Mouse (Mus musculus) macrophage (primary cell): ENCODE data around the gene Dpysl4. TPM values are rescaled to one million over a fixed set of nuclear protein-coding genes. Genes with fewer than 3 reads are reported as not detected.

Experiments used
- H3K27ac ChIP-seq: fragments of 350-480 bp; formaldehyde crosslinking; 2 replicates; pipeline ENCODE4 v1.9.0; 2021
- H3K36me3 ChIP-seq: fragments of 350-480 bp; formaldehyde crosslinking; 2 replicates; pipeline ENCODE4 v1.9.0; 2021; ENCODE audit errors: inconsistent target
- H3K4me3 ChIP-seq: fragments of 350-480 bp; formaldehyde crosslinking; 2 replicates; pipeline ENCODE4 v1.9.0; 2021; ENCODE audit errors: inconsistent target
- H3K79me2 ChIP-seq: fragments of 350-480 bp; formaldehyde crosslinking; 2 replicates; pipeline ENCODE4 v1.9.0; 2021; ENCODE audit errors: inconsistent target
- WGBS: methylation state at CpG from one replicate; pipeline ENCODE4 v1.1.7; 2026; ENCODE audit warnings: inconsistent platforms; ENCODE audit not compliant: missing documents; 5-methylcytosine and 5-hydroxymethylcytosine counted together
- polyA plus RNA-seq: library from polyadenylated mRNA; stranded (reverse); fragments of 250-400 nt; gene quantifications from 3 replicates; pipeline ENCODE4 v1.2.4, GENCODE M21; 2018; ENCODE audit warnings: inconsistent platforms
- total RNA-seq, 78 experiments: library from RNA; depleted of rRNA; stranded (reverse); fragments of 250-400 nt; gene quantifications; 1 replicate in 9 of 78; 2 replicates in 24 of 78; 3 replicates in 43 of 78; 4 replicates in 2 of 78; pipeline ENCODE4 v1.2.4; 2018; ENCODE audit warnings: inconsistent platforms in 56 of 78

Gene Dpysl4
- under 1 TPM in 1 of 26 experiments, not detected in 25; 0.25 TPM for total RNA-seq (2018; cell fraction: chromatin; rRNA removed)
- not detected for total RNA-seq (2018; cell fraction: cytosol; rRNA removed)
- total RNA-seq (2018; cell fraction: nucleus; rRNA removed): not detected
- polyA plus RNA-seq: not detected in 3 replicates

- WGBS: 12% methylated on average over 32 of the region's 32 CpGs
- no peak within 1 kb of the TSS for H3K27ac ChIP-seq
- no peak within 1 kb of the TSS for H3K4me3 ChIP-seq
- H3K36me3 ChIP-seq: no peaks in the 10 kb centered on the region
- H3K79me2 ChIP-seq: no peaks in the 10 kb centered on the region
Measured at GRCm38 (mm10) chr7:139085629-139086194, at the start of gene Dpysl4. Gene Dpysl4, plus strand, starts transcription at chr7:139086001.

GRCm38 (mm10) chr7:139063406-139063805 lies 22.4 kb upstream of the Dpysl4 start:
- no peak overlapping the region for H3K27ac ChIP-seq
- H3K79me2 ChIP-seq: no peaks in the 10 kb centered on the region
- WGBS: 56% methylated on average over 4 of the region's 4 CpGs
- H3K36me3 ChIP-seq: no peaks in the 10 kb centered on the region
- no peak overlapping the region for H3K4me3 ChIP-seq

- Histone ChIP-seq H3K36me3 (no peaks in the 10 kb centered on the region), H3K27ac (no peak overlapping the region), H3K4me3 (no peak overlapping the region), H3K79me2 (no peaks in the 10 kb centered on the region)
- 6% methylated on average over 2 of the region's 2 CpGs for WGBS
Measured at GRCm38 (mm10) chr7:139068182-139068623, 17.6 kb upstream of the Dpysl4 start.

- Histone ChIP-seq H3K79me2 (no peaks in the 10 kb centered on the region), H3K4me3 (no peak overlapping the region), H3K36me3 (no peaks in the 10 kb centered on the region), H3K27ac (no peak overlapping the region)
- WGBS: 71% methylated on average over 5 of the region's 6 CpGs
Measured at GRCm38 (mm10) chr7:139074189-139074588, 11.6 kb upstream of the Dpysl4 start.

GRCm38 (mm10) chr7:139075054-139075794 lies 10.6 kb upstream of the Dpysl4 start:
- 84% methylated on average over 14 of the region's 14 CpGs for WGBS
- H3K79me2 ChIP-seq: no peaks in the 10 kb centered on the region
- H3K27ac ChIP-seq: no peak overlapping the region
- no peaks in the 10 kb centered on the region for H3K36me3 ChIP-seq
- no peak overlapping the region for H3K4me3 ChIP-seq

GRCm38 (mm10) chr7:139077283-139077682 lies 8.5 kb upstream of the Dpysl4 start:
- no peaks in the 10 kb centered on the region for H3K79me2 ChIP-seq
- no peak overlapping the region for H3K27ac ChIP-seq
- no peaks in the 10 kb centered on the region for H3K36me3 ChIP-seq
- H3K4me3 ChIP-seq: no peak overlapping the region
- WGBS: 38% methylated on average over 7 of the region's 7 CpGs

- Histone ChIP-seq H3K79me2 (no peaks in the 10 kb centered on the region), H3K36me3 (no peaks in the 10 kb centered on the region), H3K4me3 (no peak overlapping the region), H3K27ac (no peak overlapping the region)
- 87% methylated on average over 6 of the region's 6 CpGs for whole genome bisulfite sequencing
Measured at GRCm38 (mm10) chr7:139078181-139078580, 7.6 kb upstream of the Dpysl4 start.

- H3K79me2 ChIP-seq: no peaks in the 10 kb centered on the region
- H3K36me3 ChIP-seq: no peaks in the 10 kb centered on the region
- no peak overlapping the region for H3K4me3 ChIP-seq
- 83% methylated on average over 7 of the region's 7 CpGs for WGBS
- no peak overlapping the region for H3K27ac ChIP-seq
Measured at GRCm38 (mm10) chr7:139079141-139079540, 6.7 kb upstream of the Dpysl4 start.

- Histone ChIP-seq H3K79me2 (no peaks in the 10 kb centered on the region), H3K36me3 (no peaks in the 10 kb centered on the region), H3K27ac (no peak overlapping the region), H3K4me3 (no peak overlapping the region)
- 70% methylated on average over 4 of the region's 4 CpGs for WGBS
Measured at GRCm38 (mm10) chr7:139080714-139081113, 5.1 kb upstream of the Dpysl4 start.

GRCm38 (mm10) chr7:139081158-139081557 lies 4.6 kb upstream of the Dpysl4 start:
- Histone ChIP-seq H3K27ac (no peak overlapping the region), H3K79me2 (no peaks in the 10 kb centered on the region), H3K4me3 (no peak overlapping the region), H3K36me3 (no peaks in the 10 kb centered on the region)
- 81% methylated on average over 5 of the region's 5 CpGs for WGBS

- no peak overlapping the region for H3K27ac ChIP-seq
Measured at GRCm38 (mm10) chr7:139082281-139082680, 3.5 kb upstream of the Dpysl4 start.

GRCm38 (mm10) chr7:139084316-139084715 lies 1.5 kb upstream of the Dpysl4 start:
- no peaks in the 10 kb centered on the region for H3K36me3 ChIP-seq
- H3K27ac ChIP-seq: no peak overlapping the region
- no peaks in the 10 kb centered on the region for H3K79me2 ChIP-seq
- 78% methylated on average over 1 of the region's 1 CpGs for WGBS
- no peak overlapping the region for H3K4me3 ChIP-seq

More at GRCm38 (mm10) chr7:139082281-139082680, 3.5 kb upstream of the Dpysl4 start:
- H3K36me3 ChIP-seq: no peaks in the 10 kb centered on the region
- no peak overlapping the region for H3K4me3 ChIP-seq
- H3K79me2 ChIP-seq: no peaks in the 10 kb centered on the region
- 84% methylated on average over 7 of the region's 8 CpGs for WGBS

GRCm38 (mm10) chr7:139086195-139087158 lies 676 bp downstream of the Dpysl4 start:
- 9% methylated on average over 61 of the region's 61 CpGs for WGBS
- Histone ChIP-seq H3K27ac (no peak overlapping the region), H3K79me2 (no peaks in the 10 kb centered on the region), H3K36me3 (no peaks in the 10 kb centered on the region), H3K4me3 (no peak overlapping the region)

- Histone ChIP-seq H3K36me3 (no peaks in the 10 kb centered on the region), H3K27ac (no peak overlapping the region), H3K79me2 (no peaks in the 10 kb centered on the region), H3K4me3 (no peak overlapping the region)
- 83% methylated on average over 2 of the region's 2 CpGs for whole genome bisulfite sequencing
Measured at GRCm38 (mm10) chr7:139087801-139088200, 2.0 kb downstream of the Dpysl4 start.
